Mouse (Mus musculus) MEL (cell line): ENCODE measurements at regions not wholly inside any gene's neighbourhood (a gene's known extent, or its start where the extent isn't known, plus 50 kb on each side); places are given as distances from the start of the nearest gene placed in this dataset.

Source experiments
- DNase-seq: peaks from one replicate; pipeline ENCODE4 v3.0.0; 2011; ENCODE audit warnings: low read depth, low spot score
- H3K27ac ChIP-seq: 2 replicates; pipeline ENCODE4 v1.5.1; 2012; ENCODE audit warnings: low read depth, mild to moderate bottlenecking, control low read depth, low read length, moderate library complexity; ENCODE audit not compliant: control insufficient read depth
- H3K27me3 ChIP-seq, 2 experiments: fragments of 150-350 bp in 1 of 2; sonication (generic) in 1 of 2; 2 replicates each; pipeline ENCODE4 v1.6.1; 2012; ENCODE audit warnings: low read length in 2 of 2, mild to moderate bottlenecking in 2 of 2, improper control_type of control experiment in 1 of 2, moderate library complexity in 1 of 2; ENCODE audit not compliant: insufficient read depth in 2 of 2, control insufficient read depth in 1 of 2
- H3K36me3 ChIP-seq, 2 experiments: 2 replicates each; pipeline ENCODE4 v1.6.1; 2012 to 2014; ENCODE audit warnings: low read length in 2 of 2, improper control_type of control experiment in 1 of 2, inconsistent platforms in 1 of 2, mild to moderate bottlenecking in 1 of 2; ENCODE audit not compliant: insufficient read depth in 2 of 2, control insufficient read depth in 1 of 2
- H3K4me1 ChIP-seq, 2 experiments: fragments of 150-350 bp in 1 of 2; sonication (generic) in 1 of 2; 2 replicates each; pipeline ENCODE4 v1.6.1; 2012; ENCODE audit warnings: low read length in 2 of 2, improper control_type of control experiment in 1 of 2, mild to moderate bottlenecking in 1 of 2; ENCODE audit not compliant: insufficient read depth in 2 of 2, control insufficient read depth in 1 of 2
- H3K4me3 ChIP-seq, 2 experiments: fragments of 150-350 bp in 1 of 2; sonication (generic) in 1 of 2; 2 replicates each; pipeline ENCODE4 v1.5.1; 2012; ENCODE audit warnings: low read depth in 2 of 2, low read length in 2 of 2, mild to moderate bottlenecking in 2 of 2, moderate library complexity in 2 of 2, control low read depth in 1 of 2, improper control_type of control experiment in 1 of 2; ENCODE audit not compliant: control insufficient read depth in 1 of 2, insufficient read depth in 1 of 2
- H3K79me2 ChIP-seq: 2 replicates; pipeline ENCODE4 v1.6.1; 2012; ENCODE audit warnings: mild to moderate bottlenecking, low read length, moderate library complexity; ENCODE audit not compliant: control insufficient read depth, poor library complexity, insufficient read depth
- H3K9ac ChIP-seq: 2 replicates; pipeline ENCODE4 v1.6.1; 2012; ENCODE audit warnings: low read depth, mild to moderate bottlenecking, control low read depth, low read length, moderate library complexity; ENCODE audit not compliant: control insufficient read depth, poor library complexity, severe bottlenecking
- H3K9me3 ChIP-seq: fragments of 150-350 bp; sonication (generic); replicated peaks from 2 replicates; pipeline ENCODE4 v1.6.1; 2012; ENCODE audit warnings: mild to moderate bottlenecking, low read length, improper control_type of control experiment, moderate library complexity; ENCODE audit not compliant: insufficient read depth
- BHLHE40 ChIP-seq: IDR thresholded peaks from 2 replicates; pipeline ENCODE4 v1.6.1; 2012; ENCODE audit warnings: low read depth, mild to moderate bottlenecking, inconsistent platforms, low read length, improper control_type of control experiment, borderline replicate concordance
- CTCF ChIP-seq, 3 experiments: IDR thresholded peaks in 2 of 3; conservative IDR thresholded peaks in 1 of 3; 2 replicates each; pipeline ENCODE4 v1.5.1; 2011 to 2012; ENCODE audit warnings: low read length in 3 of 3, low read depth in 2 of 3, mild to moderate bottlenecking in 2 of 3, improper control_type of control experiment in 1 of 3, inconsistent platforms in 1 of 3, mixed read lengths in 1 of 3, moderate library complexity in 1 of 3; ENCODE audit not compliant: control insufficient read depth in 1 of 3, insufficient read depth in 1 of 3, poor library complexity in 1 of 3, severe bottlenecking in 1 of 3
- ELF1 ChIP-seq: IDR thresholded peaks from 2 replicates; pipeline ENCODE4 v1.6.1; 2014; ENCODE audit warnings: low read depth, mild to moderate bottlenecking, inconsistent platforms, low read length, improper control_type of control experiment, moderate library complexity
- EP300 ChIP-seq, 2 experiments: IDR thresholded peaks; 2 replicates each; pipeline ENCODE4 v1.6.1; 2011; ENCODE audit warnings: improper control_type of control experiment in 2 of 2, low read length in 2 of 2, low read depth in 1 of 2, mild to moderate bottlenecking in 1 of 2
- GATA1 ChIP-seq: IDR thresholded peaks from 2 replicates; pipeline ENCODE4 v1.6.1; 2011; ENCODE audit warnings: low read depth, low read length, improper control_type of control experiment
- HCFC1 ChIP-seq: IDR thresholded peaks from 2 replicates; pipeline ENCODE4 v1.6.1; 2012; ENCODE audit warnings: low read depth, mild to moderate bottlenecking, inconsistent platforms, low read length, improper control_type of control experiment, moderate library complexity
- MAFK ChIP-seq: IDR thresholded peaks from 2 replicates; pipeline ENCODE4 v1.6.1; 2011; ENCODE audit warnings: low read depth, mild to moderate bottlenecking, low read length, improper control_type of control experiment, borderline replicate concordance
- MAX ChIP-seq: IDR thresholded peaks from 2 replicates; pipeline ENCODE4 v1.6.1; 2011; ENCODE audit warnings: low read length, improper control_type of control experiment
- MAZ ChIP-seq: IDR thresholded peaks from 2 replicates; pipeline ENCODE4 v1.6.1; 2012; ENCODE audit warnings: low read depth, mild to moderate bottlenecking, inconsistent platforms, low read length, improper control_type of control experiment
- MEF2A ChIP-seq: IDR thresholded peaks from 2 replicates; pipeline ENCODE4 v1.6.1; 2014; ENCODE audit warnings: low read depth, mild to moderate bottlenecking, inconsistent platforms, low read length, improper control_type of control experiment; ENCODE audit not compliant: poor library complexity, insufficient replicate concordance, severe bottlenecking; ENCODE audit errors: extremely low read depth
- MXI1 ChIP-seq: IDR thresholded peaks from 2 replicates; pipeline ENCODE4 v1.6.1; 2011; ENCODE audit warnings: mild to moderate bottlenecking, low read depth, low read length, improper control_type of control experiment
- MYC ChIP-seq: IDR thresholded peaks from 2 replicates; pipeline ENCODE4 v1.6.1; 2011; ENCODE audit warnings: low read depth, mild to moderate bottlenecking, low read length, improper control_type of control experiment, moderate library complexity
- POLR2AphosphoS2 ChIP-seq: IDR thresholded peaks from 2 replicates; pipeline ENCODE4 v1.6.1; 2011; ENCODE audit warnings: low read length, improper control_type of control experiment
- RAD21 ChIP-seq: IDR thresholded peaks from 2 replicates; pipeline ENCODE4 v1.6.1; 2011; ENCODE audit warnings: mild to moderate bottlenecking, low read depth, low read length, improper control_type of control experiment
- RCOR1 ChIP-seq: IDR thresholded peaks from 2 replicates; pipeline ENCODE4 v1.6.1; 2012; ENCODE audit warnings: low read depth, mild to moderate bottlenecking, inconsistent platforms, low read length, improper control_type of control experiment
- SIN3A ChIP-seq: IDR thresholded peaks from 2 replicates; pipeline ENCODE4 v1.6.1; 2012; ENCODE audit warnings: low read length, improper control_type of control experiment, inconsistent platforms
- UBTF ChIP-seq: IDR thresholded peaks from 2 replicates; pipeline ENCODE4 v1.6.1; 2012; ENCODE audit warnings: low read depth, mild to moderate bottlenecking, inconsistent platforms, low read length, improper control_type of control experiment, moderate library complexity, borderline replicate concordance; ENCODE audit not compliant: insufficient read depth
- USF1 ChIP-seq: IDR thresholded peaks from 2 replicates; pipeline ENCODE4 v1.6.1; 2014; ENCODE audit warnings: low read depth, mild to moderate bottlenecking, inconsistent platforms, low read length, improper control_type of control experiment, moderate library complexity
- USF2 ChIP-seq, 2 experiments: IDR thresholded peaks; 2 replicates each; pipeline ENCODE4 v1.6.1; 2011 to 2012; ENCODE audit warnings: improper control_type of control experiment in 2 of 2, low read length in 2 of 2, borderline replicate concordance in 1 of 2, inconsistent platforms in 1 of 2, low read depth in 1 of 2, mild to moderate bottlenecking in 1 of 2; ENCODE audit not compliant: insufficient read depth in 1 of 2
- ZC3H11A ChIP-seq: IDR thresholded peaks from 2 replicates; pipeline ENCODE4 v1.6.1; 2012; ENCODE audit warnings: low read depth, mild to moderate bottlenecking, inconsistent platforms, low read length, improper control_type of control experiment
- ZMIZ1 ChIP-seq: IDR thresholded peaks from 2 replicates; pipeline ENCODE4 v1.6.1; 2012; ENCODE audit warnings: low read depth, mild to moderate bottlenecking, inconsistent platforms, low read length, improper control_type of control experiment, moderate library complexity

DNA sequence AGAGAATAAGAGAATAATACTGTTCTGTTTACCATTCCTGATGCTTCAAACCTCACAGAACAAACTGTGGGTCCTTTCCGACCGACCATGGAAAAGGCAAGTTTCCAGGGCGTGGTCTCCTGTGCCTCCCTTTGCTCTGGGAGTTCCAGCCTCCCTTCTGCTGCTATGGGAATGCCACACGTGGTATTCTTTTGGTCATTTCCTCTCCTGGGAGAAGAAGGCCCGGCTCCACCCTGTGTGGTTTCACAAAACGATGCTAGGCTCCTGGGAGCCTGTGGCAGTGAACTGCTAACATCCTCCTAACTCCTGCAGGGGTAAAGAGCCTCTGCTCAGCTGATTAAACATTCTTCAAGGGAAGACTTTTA, 145.7 kb upstream of the Map3k1 start:
- Histone ChIP-seq H3K9ac (no peak overlapping the region), H3K27me3 (no peaks in the 10 kb centered on the region), H3K9me3 (no peaks in the 10 kb centered on the region)
- no peak for DNase-seq
- TF ChIP-seq ZC3H11A: no peak
- no peak for TF ChIP-seq EP300 (IDR thresholded peaks at IDR 0.05; ENCODE audit: low read depth in 1 of 2, low read length in 2 of 2)
- TF ChIP-seq MAX: no peak
- no peak for TF ChIP-seq RAD21
- TF ChIP-seq MYC: no peak
- no peak for TF ChIP-seq ELF1
- no peak for TF ChIP-seq CTCF (IDR thresholded peaks at IDR 0.05 in 2 of 3, conservative IDR thresholded peaks at IDR 0.05 in 1 of 3; ENCODE audit: control insufficient read depth in 1 of 3, insufficient read depth in 1 of 3, low read depth in 2 of 3, low read length in 3 of 3, poor library complexity in 1 of 3, severe bottlenecking in 1 of 3)
- TF ChIP-seq UBTF: no peak
- TF ChIP-seq, all 39 proteins: peak for 0
- H3K4me1 ChIP-seq: peaks cover 7 to 12% of the 10 kb centered on the region in 2 experiments
- no peak overlapping the region for H3K4me3 ChIP-seq
- no peak overlapping the region for H3K27ac ChIP-seq
- no peaks in the 10 kb centered on the region for H3K79me2 ChIP-seq
- H3K36me3 ChIP-seq: peaks cover 0 to 10% of the 10 kb centered on the region in 2 experiments; a peak in 2 of 4 replicates

DNA sequence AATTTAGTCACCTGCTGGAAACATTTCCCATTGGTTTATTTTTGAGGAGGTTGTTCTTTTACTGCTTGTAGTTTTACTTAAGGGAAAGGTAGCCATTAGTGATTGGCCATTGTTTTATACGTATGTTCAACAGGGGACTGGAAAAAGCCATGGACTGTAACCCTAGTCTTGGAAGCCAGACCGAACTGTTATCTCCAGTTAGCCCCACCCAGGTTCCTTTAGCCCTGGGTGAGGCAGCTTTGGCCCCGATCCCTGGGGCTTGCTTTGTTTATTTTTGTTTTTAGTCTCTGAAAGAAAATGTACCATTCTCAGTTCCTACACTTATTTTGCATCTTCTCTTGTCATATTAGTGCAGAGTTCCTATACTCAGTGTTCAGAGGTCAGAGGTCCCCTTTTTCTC, 148.3 kb upstream of the Map3k1 start:
- Histone ChIP-seq H3K27me3 (no peaks in the 10 kb centered on the region), H3K36me3 (peaks cover 0 to 2% of the 10 kb centered on the region in 2 experiments; a peak in 2 of 4 replicates), H3K9ac (no peak overlapping the region), H3K9me3 (no peaks in the 10 kb centered on the region), H3K4me1 (peaks cover 0 to 9% of the 10 kb centered on the region in 2 experiments; a peak in 2 of 4 replicates), H3K79me2 (no peaks in the 10 kb centered on the region), H3K27ac (no peak overlapping the region), H3K4me3 (peak overlapping the region in 1 of 2 experiments; percentile 52; a peak in 1 of 4 replicates)
- peak; percentile 37 for DNase-seq
- TF ChIP-seq MXI1 (no peak), POLR2AphosphoS2 (no peak), USF2 (IDR thresholded peaks at IDR 0.05; ENCODE audit: borderline replicate concordance in 1 of 2, insufficient read depth in 1 of 2, low read depth in 1 of 2, low read length in 2 of 2) (no peak), SIN3A (no peak), USF1 (no peak), GATA1 (no peak), HCFC1 (no peak), MEF2A (no peak), RAD21 (no peak), BHLHE40 (no peak), MAFK (no peak), MAX (no peak), RCOR1 (no peak), ZMIZ1 (no peak), MAZ (no peak)
- TF ChIP-seq, all 39 proteins: peak for 0
